Mouse (Mus musculus) cerebral cortex, adult 2 months (tissue): ENCODE data around the gene Mettl2.

Source experiments
- WGBS: fragments of 180-500 bp; shearing (Covaris S2); methylation state at CpG from one replicate; pipeline ENCODE4 v1.1.7; 2018; 5-methylcytosine and 5-hydroxymethylcytosine counted together

The Mettl2 gene

DNA sequence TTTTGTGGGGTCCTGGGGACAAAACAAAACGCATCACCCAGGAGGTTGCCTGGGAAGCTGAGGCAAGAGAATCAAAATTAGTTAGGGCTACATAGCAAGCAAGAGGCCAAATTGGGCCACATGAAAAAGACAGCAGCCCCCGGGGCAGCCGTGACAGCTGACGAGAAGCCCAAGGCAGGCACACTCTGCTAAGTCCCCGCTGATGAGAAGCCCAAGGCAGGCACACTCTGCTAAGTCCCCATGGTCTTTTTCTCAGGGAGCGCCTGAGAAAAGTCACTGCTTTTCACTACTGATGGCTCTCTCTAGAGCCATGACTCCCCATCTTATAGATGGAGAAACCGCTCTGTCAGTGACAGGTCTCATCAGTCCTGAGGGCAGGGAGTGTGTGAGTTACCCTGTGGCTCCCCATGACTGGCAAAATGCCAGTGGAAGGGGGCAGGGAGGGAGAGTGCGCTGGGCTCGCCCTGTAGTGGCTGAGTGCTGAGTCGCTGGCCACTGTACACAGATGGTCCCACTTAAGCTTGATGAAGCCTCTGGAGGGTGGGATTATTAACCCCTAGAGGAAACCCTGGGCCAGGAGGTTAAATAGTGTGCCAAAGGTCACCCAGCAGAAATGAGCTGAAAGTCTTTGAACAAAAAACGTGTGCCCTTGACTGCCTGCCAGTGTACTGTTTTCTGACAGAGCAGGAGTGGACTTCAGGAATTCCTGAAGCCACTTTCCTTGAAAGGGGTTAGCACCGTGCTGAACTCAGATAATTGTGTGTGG is 27.0 kb downstream of the Mettl2 start:
- WGBS = 54% methylated on average over 12 of the region's 12 CpGs

DNA sequence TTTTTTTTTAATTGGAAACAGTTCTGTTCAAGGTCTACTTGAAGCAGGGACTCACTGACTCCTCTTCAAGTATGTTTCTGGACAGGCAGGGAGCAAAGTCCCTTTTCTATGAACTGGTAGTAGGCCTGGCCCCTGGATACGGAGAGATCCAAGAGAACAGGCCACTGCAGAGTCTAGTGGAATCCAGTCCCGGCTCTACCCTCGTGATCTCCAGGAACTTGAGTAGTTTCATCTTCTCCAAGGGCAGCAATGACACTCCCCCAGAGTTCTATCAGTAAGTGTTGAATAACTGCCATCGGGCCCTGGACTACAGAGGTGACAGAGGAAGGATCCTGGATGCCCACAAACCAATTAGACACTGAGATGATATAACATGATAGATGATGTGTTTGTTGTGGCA is 29.7 kb downstream of the Mettl2 start:
- WGBS = 80% methylated on average over 4 of the region's 4 CpGs

- 86% methylated on average over 19 of the region's 19 CpGs for WGBS
Observed at GRCm38 (mm10) chr11:105156748-105157267, 30.6 kb downstream of the Mettl2 start.

DNA sequence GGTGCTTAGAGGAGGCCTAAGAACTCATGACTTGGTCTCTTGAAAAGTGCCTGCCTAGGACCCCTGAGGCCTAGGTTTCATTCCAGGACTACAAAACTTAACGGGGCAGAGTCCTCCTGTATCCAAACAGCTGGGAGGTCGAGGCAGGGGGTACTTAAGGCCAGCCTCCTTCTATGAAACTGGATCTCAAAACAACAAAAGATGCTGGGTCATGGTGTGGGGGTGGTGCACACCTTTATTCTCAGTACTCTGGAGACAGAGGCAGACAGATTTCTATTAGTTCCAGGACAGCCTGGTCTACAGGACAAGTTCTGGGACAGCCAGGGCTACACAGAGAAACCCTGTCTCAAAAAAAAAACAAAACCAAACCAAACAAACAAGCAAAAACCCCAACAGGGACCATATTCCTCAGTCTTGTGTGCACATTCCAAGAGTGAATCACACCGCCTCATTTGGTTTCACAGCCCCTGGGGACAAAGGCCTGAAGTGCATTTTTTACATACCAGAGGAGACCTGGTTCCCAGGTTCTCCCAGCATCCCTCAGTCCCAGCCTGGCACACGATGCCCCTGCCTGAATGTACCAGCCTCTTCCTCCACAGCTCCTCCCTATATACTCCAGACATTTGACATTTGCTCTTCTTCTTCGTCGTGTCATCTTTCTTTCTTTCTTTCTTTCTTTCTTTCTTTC is 33.6 kb downstream of the Mettl2 start:
- WGBS = 65% methylated on average over 6 of the region's 6 CpGs

DNA sequence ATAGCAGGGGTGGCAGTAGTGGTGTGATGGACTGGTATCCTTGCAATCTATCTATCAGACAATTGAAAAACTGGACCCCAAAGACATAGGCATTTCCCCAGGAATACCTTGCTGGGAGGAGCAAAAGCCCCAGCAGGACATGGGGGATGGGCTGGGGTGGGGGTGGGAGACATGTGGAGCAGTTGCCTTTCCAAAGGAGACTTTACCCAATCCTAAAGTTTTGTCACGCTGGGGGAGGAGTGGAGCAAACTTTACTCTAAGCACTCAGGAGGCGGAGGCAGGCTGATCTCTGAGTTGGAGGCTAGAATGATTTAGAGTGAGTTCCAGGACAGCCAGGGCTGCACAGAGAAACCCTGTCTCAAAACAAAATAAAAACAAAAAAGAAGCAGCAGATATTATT is 35.2 kb downstream of the Mettl2 start:
- WGBS = 97% methylated on average over 2 of the region's 2 CpGs

GRCm38 (mm10) chr11:105164516-105165510 is 38.6 kb downstream of the Mettl2 start:
- WGBS = 86% methylated on average over 69 of the region's 69 CpGs

DNA sequence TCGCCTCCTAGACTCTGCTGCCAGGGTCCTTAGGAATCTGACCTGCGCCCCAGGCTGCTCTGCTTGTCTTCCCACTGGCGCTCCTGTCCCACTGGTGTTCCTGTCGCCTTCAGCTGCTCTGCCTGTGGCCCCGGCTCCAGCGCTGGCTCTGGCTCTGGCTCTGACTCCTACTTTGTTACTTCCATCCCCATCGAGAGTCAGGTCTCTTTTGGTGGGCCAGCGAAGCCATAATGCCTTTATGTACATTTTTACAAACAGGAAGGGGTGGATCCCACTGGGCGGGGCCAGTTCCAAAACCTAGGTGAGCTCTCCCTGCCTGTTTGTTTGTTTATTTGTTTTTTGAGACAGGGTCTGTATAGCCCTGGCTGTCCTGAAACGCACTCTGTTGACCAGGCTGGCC is 40.6 kb downstream of the Mettl2 start:
- 92% methylated on average over 10 of the region's 10 CpGs for WGBS

GRCm38 (mm10) chr11:105178516-105178915 is 52.3 kb downstream of the Mettl2 start, which contains the start of gene Tlk2:
Gene Tlk2, plus strand, starts transcription at chr11:105178807.
- WGBS = 45% methylated on average over 2 of the region's 2 CpGs

- 82% methylated on average over 4 of the region's 4 CpGs for WGBS
Observed at GRCm38 (mm10) chr11:105179523-105179922, 53.3 kb downstream of the Mettl2 start.

- under 1% methylated on average over 35 of the region's 35 CpGs for WGBS
Observed at GRCm38 (mm10) chr11:105180471-105181091, 54.4 kb downstream of the Mettl2 start.

DNA sequence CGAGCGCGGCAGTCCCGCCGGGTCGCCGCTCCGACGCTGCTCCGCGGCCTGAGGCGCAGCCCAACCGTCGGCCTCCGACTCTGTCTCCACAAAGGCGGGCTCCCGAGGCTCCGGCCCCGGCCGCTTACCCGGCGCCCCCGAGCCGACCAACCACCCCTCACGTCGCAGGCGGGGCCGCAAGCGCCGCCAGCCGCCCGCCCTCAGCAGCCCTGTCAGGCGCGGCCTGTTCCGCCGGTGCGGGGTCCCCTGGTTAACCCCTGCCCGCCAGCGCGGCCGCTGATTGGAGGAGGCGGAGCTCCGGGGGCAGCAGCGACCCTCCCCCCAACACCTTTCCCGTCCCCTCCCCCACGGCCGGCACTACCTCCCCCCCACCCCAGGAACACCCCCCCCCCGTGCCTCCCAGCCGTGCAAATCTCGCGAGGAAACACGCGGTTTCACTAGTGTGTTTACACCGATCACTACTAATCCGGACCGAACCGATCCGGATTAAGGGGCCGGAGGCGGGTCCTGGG is 55.0 kb downstream of the Mettl2 start:
- under 1% methylated on average over 59 of the region's 60 CpGs for WGBS

DNA sequence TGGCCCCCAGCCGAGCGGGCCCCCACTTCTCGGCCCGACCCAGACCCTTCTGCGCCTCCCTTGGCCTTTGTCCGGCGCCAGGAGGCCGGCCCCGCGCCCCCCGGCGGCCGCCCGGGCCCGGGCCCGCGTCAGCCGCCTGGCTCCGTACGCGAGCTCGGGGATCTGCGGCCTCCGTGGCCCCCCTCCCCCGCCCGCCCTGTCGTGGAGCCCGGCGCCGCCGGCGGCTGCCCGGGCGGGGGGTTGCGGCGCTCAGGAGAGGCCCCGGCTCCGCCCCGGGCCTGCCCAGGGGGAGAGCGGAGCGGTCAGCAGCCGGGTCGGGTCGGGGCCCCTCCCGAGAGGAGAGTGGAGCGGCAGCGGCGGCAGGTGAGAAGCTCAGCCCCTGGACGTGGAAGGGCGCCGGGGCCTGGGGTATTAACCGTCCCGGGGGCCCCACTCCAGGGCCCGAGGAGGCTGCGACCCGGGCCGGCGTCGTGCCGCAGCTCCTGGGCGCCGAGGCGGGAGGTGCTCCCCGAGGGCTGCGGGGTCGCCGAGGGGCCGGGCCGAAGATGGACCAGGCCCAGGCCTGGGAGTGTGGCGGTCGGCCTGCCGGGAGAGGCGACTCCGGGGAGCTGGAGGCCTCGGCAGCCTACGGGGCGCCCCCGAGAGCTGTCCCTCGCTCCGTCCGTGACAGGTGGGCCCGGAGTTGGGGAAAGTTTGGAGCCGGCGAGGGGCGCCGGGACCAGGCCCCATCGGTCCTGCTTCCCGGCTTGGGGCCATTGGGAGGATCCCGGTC is 55.6 kb downstream of the Mettl2 start:
- 2% methylated on average over 81 of the region's 89 CpGs for WGBS

GRCm38 (mm10) chr11:105182461-105182855 is 56.2 kb downstream of the Mettl2 start:
- WGBS = 3% methylated on average over 4 of the region's 4 CpGs

GRCm38 (mm10) chr11:105184678-105185077 is 58.5 kb downstream of the Mettl2 start:
- WGBS = 91% methylated on average over 3 of the region's 3 CpGs
